Mouse (Mus musculus) cerebellum, adult (tissue): Measurements from ENCODE around the gene Il4i1.

Experiments used
- ATAC-seq: cut with Nextera tagmentation; 2 replicates; pipeline ENCODE4 v1.9.2; 2017; ENCODE audit warnings: mild to moderate bottlenecking, moderate library complexity, mixed read lengths; ENCODE audit not compliant: insufficient number of reproducible peaks, low FRiP score, low TSS enrichment

The Il4i1 gene

DNA sequence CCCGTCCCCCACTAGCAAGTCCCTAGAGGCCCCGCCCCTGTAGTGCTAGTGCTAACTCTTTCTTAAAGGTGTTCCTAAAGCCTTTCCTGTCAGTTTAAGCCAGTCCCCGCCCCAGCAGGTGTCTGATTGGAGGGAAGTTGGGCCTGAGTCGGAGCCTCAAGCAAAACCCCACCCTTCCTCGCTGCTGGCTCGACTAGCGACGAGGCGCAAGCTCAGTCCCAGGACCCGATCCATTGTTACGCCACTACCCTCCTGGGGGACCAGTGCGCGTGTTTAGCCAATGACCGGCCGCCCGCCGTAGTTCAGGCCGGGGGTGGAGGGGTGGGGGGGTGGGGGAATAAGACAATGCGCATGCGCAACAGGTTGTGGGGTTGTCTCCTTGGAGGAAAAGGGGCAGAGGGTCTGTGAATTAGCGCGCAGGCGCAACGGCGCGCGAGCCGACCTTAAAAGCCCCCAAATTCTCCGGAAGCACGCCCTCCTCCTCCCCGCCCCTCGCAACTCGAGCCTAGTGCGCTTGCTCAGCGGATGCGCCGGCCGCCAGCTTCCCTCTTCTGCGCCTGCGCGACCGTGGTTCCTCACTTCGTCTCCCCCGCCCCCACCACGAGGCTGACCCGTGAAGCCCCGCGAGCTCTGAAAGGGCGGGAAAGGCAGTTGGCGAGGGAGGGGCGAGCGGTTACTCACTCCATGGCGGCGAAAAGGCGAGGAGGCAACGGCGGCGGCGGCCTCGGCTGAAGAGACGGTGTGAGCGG is at the start of gene Il4i1, which contains the start of gene Nup62:
Il4i1 (plus strand) TSS at position 667 of the 749 bp plus-strand sequence.
Nup62 (plus strand) TSS at position 368 of the 749 bp plus-strand sequence.
- ATAC-seq = peak; percentile 87

GRCm38 (mm10) chr7:44768129-44768528 is 48.1 kb upstream of the Il4i1 start:
- no peak for ATAC-seq

- ATAC-seq = no peak
Measured at GRCm38 (mm10) chr7:44770046-44770578, 46.1 kb upstream of the Il4i1 start.

GRCm38 (mm10) chr7:44772591-44773204 is 43.5 kb upstream of the Il4i1 start:
- ATAC-seq = no peak

- ATAC-seq = no peak
Measured at GRCm38 (mm10) chr7:44776849-44777498, 39.2 kb upstream of the Il4i1 start.

GRCm38 (mm10) chr7:44780101-44780500 is 36.1 kb upstream of the Il4i1 start:
- no peak for ATAC-seq

- no peak for ATAC-seq
Measured at GRCm38 (mm10) chr7:44789531-44789930, 26.7 kb upstream of the Il4i1 start.

- no peak for ATAC-seq
Measured at GRCm38 (mm10) chr7:44790066-44790465, 26.1 kb upstream of the Il4i1 start.

- ATAC-seq = no peak
Measured at GRCm38 (mm10) chr7:44792781-44793180, 23.4 kb upstream of the Il4i1 start.

DNA sequence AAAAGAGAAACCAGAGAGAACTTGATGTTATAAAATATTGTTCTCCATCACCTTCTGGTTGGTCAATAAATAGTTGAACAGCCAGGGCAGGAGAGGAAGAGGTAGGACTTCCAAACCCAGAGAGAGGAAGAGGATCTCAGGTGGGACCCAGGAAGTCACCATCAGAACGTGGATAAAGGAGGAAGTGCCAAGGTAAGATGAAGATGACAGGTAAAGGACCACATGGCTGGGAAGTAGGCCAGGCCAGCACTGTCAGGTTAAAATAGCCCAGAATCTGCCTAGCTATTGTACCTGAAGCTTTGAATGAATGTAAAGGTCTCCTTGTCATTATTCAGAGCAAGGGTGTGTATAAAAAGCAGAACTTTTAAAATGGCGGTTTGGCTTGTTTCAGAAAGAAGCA is 7.3 kb upstream of the Il4i1 start:
- no peak for ATAC-seq

GRCm38 (mm10) chr7:44809466-44809865 is 6.7 kb upstream of the Il4i1 start:
- ATAC-seq = no peak

- no peak for ATAC-seq
Measured at GRCm38 (mm10) chr7:44810365-44810764, 5.8 kb upstream of the Il4i1 start.

DNA sequence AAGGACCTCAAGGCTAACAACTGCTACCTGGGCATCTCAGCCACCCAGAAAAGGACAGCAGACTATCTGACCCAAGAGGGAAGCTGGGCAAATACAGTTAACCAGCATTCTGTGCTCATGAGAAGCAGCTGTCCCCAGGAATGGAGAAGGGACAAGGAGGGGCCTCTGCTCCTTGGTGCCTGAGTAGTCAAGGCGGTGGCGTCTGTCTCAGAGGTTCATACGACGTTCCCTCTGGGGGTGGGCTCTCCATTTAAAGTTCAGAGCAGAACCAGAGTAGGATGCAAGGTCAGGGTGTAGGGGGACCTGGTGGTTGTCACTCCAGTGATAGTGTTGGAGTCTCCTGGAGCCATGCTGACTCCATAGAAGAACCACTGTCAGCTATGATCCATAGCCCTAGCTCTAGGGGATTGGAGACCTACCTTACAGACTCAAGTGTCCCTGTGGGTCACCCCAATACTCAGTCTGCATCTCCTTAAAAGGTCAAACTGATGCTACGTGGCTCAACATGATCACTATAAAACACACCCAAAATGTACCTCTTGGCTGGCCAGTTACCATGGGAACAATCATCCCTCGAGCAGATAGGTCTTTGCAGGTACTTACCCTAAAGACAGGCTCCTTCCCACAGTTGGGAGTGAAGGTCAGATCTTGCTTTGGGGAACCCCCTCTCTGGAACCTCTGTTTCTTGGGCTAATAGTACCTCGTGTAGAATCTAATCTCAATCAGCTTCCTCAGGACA is 5.2 kb upstream of the Il4i1 start:
- ATAC-seq = no peak

- ATAC-seq = no peak
Measured at GRCm38 (mm10) chr7:44812651-44813325, 3.4 kb upstream of the Il4i1 start.

DNA sequence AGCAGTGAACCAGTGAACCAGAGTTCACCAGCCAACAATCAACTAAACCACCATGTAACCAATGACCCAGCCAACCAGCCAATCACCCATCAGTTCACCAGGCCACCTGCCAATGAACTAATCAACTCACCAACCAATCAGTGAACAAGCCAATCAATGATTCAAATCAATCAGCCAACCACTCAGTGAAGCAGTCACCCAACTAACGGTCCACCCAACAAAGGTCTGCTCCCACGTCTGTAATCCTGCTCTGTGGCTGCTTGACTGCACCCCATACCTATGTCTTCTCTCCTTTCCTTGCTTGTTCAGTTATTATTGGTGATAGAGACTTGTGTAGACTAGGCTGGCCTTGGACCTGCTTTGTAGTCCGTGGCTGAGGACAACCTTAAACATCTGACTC is 2.2 kb upstream of the Il4i1 start:
- ATAC-seq = no peak

- ATAC-seq = no peak
Measured at GRCm38 (mm10) chr7:44814423-44814822, 1.8 kb upstream of the Il4i1 start.

DNA sequence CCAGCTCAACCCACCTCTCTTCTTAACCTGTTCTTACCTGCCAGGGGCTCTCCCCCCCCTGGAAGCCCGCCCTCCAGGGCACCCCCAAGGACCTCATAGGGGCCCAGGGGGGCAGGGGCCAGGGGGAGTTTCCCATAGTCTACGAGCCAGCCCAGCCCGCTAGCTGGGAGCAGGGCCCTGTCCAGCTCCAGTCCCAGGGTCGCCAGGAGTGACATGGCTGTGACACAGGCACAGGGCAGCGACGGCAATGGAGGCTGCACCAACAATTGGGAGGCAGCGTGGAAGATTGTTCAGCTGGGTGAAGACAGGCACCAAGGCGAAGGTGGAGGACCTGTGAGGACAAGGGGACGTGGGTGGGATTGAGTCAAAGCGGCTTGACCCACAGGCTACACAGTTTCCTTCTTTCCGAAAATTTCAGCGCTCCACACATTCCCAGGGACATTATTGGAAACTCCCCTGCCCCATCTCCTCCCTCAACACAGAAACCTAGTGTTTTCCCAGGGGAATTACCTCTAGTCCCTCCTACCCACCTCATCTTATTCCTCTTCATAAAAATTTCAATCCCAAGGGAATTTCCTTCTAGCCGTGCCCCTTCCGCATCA is 1.1 kb upstream of the Il4i1 start:
- ATAC-seq = no peak

GRCm38 (mm10) chr7:44816470-44817021 is 359 bp downstream of the Il4i1 start, which contains the start of gene Atf5:
Atf5 (minus strand) TSS chr7:44816658.
- no peak for ATAC-seq

DNA sequence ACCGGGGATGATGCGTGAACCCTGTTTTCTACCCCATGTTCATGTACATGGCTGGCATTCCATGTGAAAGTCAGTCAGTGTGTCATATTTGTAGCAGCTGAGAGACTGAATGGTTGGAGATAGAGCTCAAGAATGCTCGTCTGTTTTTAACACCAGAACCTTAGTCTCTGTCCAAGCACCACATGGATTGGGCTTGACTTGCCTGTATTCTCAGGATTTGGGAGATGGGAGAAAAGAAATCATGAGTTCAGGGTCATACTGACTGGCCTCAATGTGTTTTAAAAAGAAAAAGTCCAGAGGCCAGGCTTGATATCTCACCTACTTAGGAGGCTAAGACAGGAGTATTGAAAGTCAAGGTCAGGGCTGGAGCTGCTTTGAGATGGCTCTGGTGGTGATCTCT is 1.3 kb downstream of the Il4i1 start:
- no peak for ATAC-seq
